Mouse (Mus musculus): ENCODE measurements around the gene Slc7a1. TPM values are rescaled to one million over a fixed set of nuclear protein-coding genes. Genes with fewer than 3 reads are reported as not detected.

Gene Slc7a1
- polyA plus RNA-seq (2015; fragmentation: Nextera tagmentation; extraction: Ambion mirVana), result 17.8 and 20.9 TPM in 2 replicates

GRCm38 (mm10) chr5:148399660-148400443 is at the start of gene Slc7a1:
Slc7a1 (minus strand) TSS chr5:148399904.
- Histone ChIP-seq H3K9me3 (ENCODE audit: control insufficient read depth, low read length) (no peaks in the 10 kb centered on the region), H3K27ac (replicated peaks) (peak within 1 kb of the TSS; percentile 92), H3K4me1 (replicated peaks; ENCODE audit: control insufficient read depth, insufficient read depth) (0 out of 2 replicates have a peak, but pooled peaks cover 2% of the 10 kb centered on the region), H3K36me3 (ENCODE audit: control insufficient read depth, insufficient read depth, low read length) (no peaks in the 10 kb centered on the region), H3K4me2 (replicated peaks; ENCODE audit: low read depth) (peak within 1 kb of the TSS; percentile 94), H3K9ac (ENCODE audit: low read length) (peak within 1 kb of the TSS; percentile 87), H3K27me3 (ENCODE audit: control insufficient read depth, insufficient read depth, low read length) (no peaks in the 10 kb centered on the region), H3K4me3 (ENCODE audit: low read depth, low read length) (peak within 1 kb of the TSS; percentile 73)
- TF ChIP-seq EP300 (optimal IDR thresholded peaks at IDR 0.05) (no peak), CTCF (IDR thresholded peaks at IDR 0.05; ENCODE audit: low read depth) (0 out of 2 replicates have a peak, but pooled peaks have one; percentile 3)
- 2% methylated on average over 41 of the region's 52 CpGs for WGBS
- peak; percentile 94 for DNase-seq (ENCODE audit: low spot score)
- peak; percentile 96 for ATAC-seq (ENCODE audit: low FRiP score, low TSS enrichment)

GRCm38 (mm10) chr5:148444974-148445373 is 45.3 kb upstream of the Slc7a1 start:
- no peak for DNase-seq (ENCODE audit: low spot score)
- no peak overlapping the region for H3K27ac ChIP-seq (replicated peaks)
- H3K4me1 ChIP-seq (replicated peaks; ENCODE audit: control insufficient read depth, insufficient read depth), result no peaks in the 10 kb centered on the region
- H3K9ac ChIP-seq (ENCODE audit: low read length), result no peak overlapping the region
- no peaks in the 10 kb centered on the region; the same call in 1 of the 2 replicates for H3K36me3 ChIP-seq (ENCODE audit: control insufficient read depth, insufficient read depth, low read length)
- H3K4me2 ChIP-seq (replicated peaks; ENCODE audit: low read depth), result no peak overlapping the region
- WGBS, result 81% methylated on average over 2 of the region's 2 CpGs
- no peak for ATAC-seq (ENCODE audit: low FRiP score, low TSS enrichment)
- no peaks in the 10 kb centered on the region for H3K9me3 ChIP-seq (ENCODE audit: control insufficient read depth, low read length)
- H3K27me3 ChIP-seq (ENCODE audit: control insufficient read depth, insufficient read depth, low read length), result no peaks in the 10 kb centered on the region
- no peak for TF ChIP-seq EP300 (optimal IDR thresholded peaks at IDR 0.05)
- TF ChIP-seq CTCF (IDR thresholded peaks at IDR 0.05; ENCODE audit: low read depth), result peak; percentile 21
- H3K4me3 ChIP-seq (ENCODE audit: low read depth, low read length), result no peak overlapping the region

GRCm38 (mm10) chr5:148443734-148444133 is 44.0 kb upstream of the Slc7a1 start:
- H3K9me3 ChIP-seq (ENCODE audit: control insufficient read depth, low read length), result no peaks in the 10 kb centered on the region
- no peaks in the 10 kb centered on the region; the same call in 1 of the 2 replicates for H3K36me3 ChIP-seq (ENCODE audit: control insufficient read depth, insufficient read depth, low read length)
- no peak overlapping the region for H3K4me3 ChIP-seq (ENCODE audit: low read depth, low read length)
- no peaks in the 10 kb centered on the region for H3K4me1 ChIP-seq (replicated peaks; ENCODE audit: control insufficient read depth, insufficient read depth)
- WGBS, result 51% methylated on average over 5 of the region's 5 CpGs
- DNase-seq (ENCODE audit: low spot score) (peak; percentile 42), ATAC-seq (ENCODE audit: low FRiP score, low TSS enrichment) (peak; percentile 77)
- H3K9ac ChIP-seq (ENCODE audit: low read length), result no peak overlapping the region
- no peak for TF ChIP-seq CTCF (IDR thresholded peaks at IDR 0.05; ENCODE audit: low read depth)
- TF ChIP-seq EP300 (optimal IDR thresholded peaks at IDR 0.05), result no peak
- no peak overlapping the region for H3K4me2 ChIP-seq (replicated peaks; ENCODE audit: low read depth)
- 0 out of 2 replicates have a peak overlapping the region, but pooled peaks have one; percentile 13 for H3K27ac ChIP-seq (replicated peaks)
- no peaks in the 10 kb centered on the region for H3K27me3 ChIP-seq (ENCODE audit: control insufficient read depth, insufficient read depth, low read length)

GRCm38 (mm10) chr5:148435660-148436059 is 36.0 kb upstream of the Slc7a1 start:
- Histone ChIP-seq H3K9ac (ENCODE audit: low read length) (no peak overlapping the region), H3K9me3 (ENCODE audit: control insufficient read depth, low read length) (no peaks in the 10 kb centered on the region), H3K27ac (replicated peaks) (no peak overlapping the region), H3K4me2 (replicated peaks; ENCODE audit: low read depth) (no peak overlapping the region), H3K4me3 (ENCODE audit: low read depth, low read length) (no peak overlapping the region), H3K27me3 (ENCODE audit: control insufficient read depth, insufficient read depth, low read length) (no peaks in the 10 kb centered on the region), H3K36me3 (ENCODE audit: control insufficient read depth, insufficient read depth, low read length) (no peaks in the 10 kb centered on the region), H3K4me1 (replicated peaks; ENCODE audit: control insufficient read depth, insufficient read depth) (no peaks in the 10 kb centered on the region)
- no peak for TF ChIP-seq CTCF (IDR thresholded peaks at IDR 0.05; ENCODE audit: low read depth)
- TF ChIP-seq EP300 (optimal IDR thresholded peaks at IDR 0.05), result no peak
- 81% methylated on average over 3 of the region's 3 CpGs for WGBS
- no peak for DNase-seq (ENCODE audit: low spot score)
- no peak for ATAC-seq (ENCODE audit: low FRiP score, low TSS enrichment)

GRCm38 (mm10) chr5:148432121-148432520 is 32.4 kb upstream of the Slc7a1 start:
- Histone ChIP-seq H3K4me3 (ENCODE audit: low read depth, low read length) (no peak overlapping the region), H3K36me3 (ENCODE audit: control insufficient read depth, insufficient read depth, low read length) (no peaks in the 10 kb centered on the region), H3K9me3 (ENCODE audit: control insufficient read depth, low read length) (no peaks in the 10 kb centered on the region), H3K4me1 (replicated peaks; ENCODE audit: control insufficient read depth, insufficient read depth) (no peaks in the 10 kb centered on the region), H3K27ac (replicated peaks) (no peak overlapping the region), H3K9ac (ENCODE audit: low read length) (no peak overlapping the region), H3K4me2 (replicated peaks; ENCODE audit: low read depth) (no peak overlapping the region), H3K27me3 (ENCODE audit: control insufficient read depth, insufficient read depth, low read length) (no peaks in the 10 kb centered on the region)
- no peak for TF ChIP-seq EP300 (optimal IDR thresholded peaks at IDR 0.05)
- TF ChIP-seq CTCF (IDR thresholded peaks at IDR 0.05; ENCODE audit: low read depth), result no peak
- WGBS, result 79% methylated on average over 5 of the region's 5 CpGs
- no peak for DNase-seq (ENCODE audit: low spot score)
- no peak for ATAC-seq (ENCODE audit: low FRiP score, low TSS enrichment)

GRCm38 (mm10) chr5:148428846-148429245 is 29.1 kb upstream of the Slc7a1 start:
- WGBS, result 75% methylated on average over 4 of the region's 4 CpGs
- TF ChIP-seq CTCF (IDR thresholded peaks at IDR 0.05; ENCODE audit: low read depth) (no peak), EP300 (optimal IDR thresholded peaks at IDR 0.05) (no peak)

More at GRCm38 (mm10) chr5:148428846-148429245, 29.1 kb upstream of the Slc7a1 start:
- H3K27me3 ChIP-seq (ENCODE audit: control insufficient read depth, insufficient read depth, low read length), result no peaks in the 10 kb centered on the region
- no peak for ATAC-seq (ENCODE audit: low FRiP score, low TSS enrichment)
- no peak overlapping the region for H3K4me3 ChIP-seq (ENCODE audit: low read depth, low read length)
- H3K9ac ChIP-seq (ENCODE audit: low read length), result no peak overlapping the region
- no peaks in the 10 kb centered on the region for H3K9me3 ChIP-seq (ENCODE audit: control insufficient read depth, low read length)
- H3K4me1 ChIP-seq (replicated peaks; ENCODE audit: control insufficient read depth, insufficient read depth), result no peaks in the 10 kb centered on the region
- DNase-seq (ENCODE audit: low spot score), result no peak
- no peaks in the 10 kb centered on the region for H3K36me3 ChIP-seq (ENCODE audit: control insufficient read depth, insufficient read depth, low read length)
- H3K4me2 ChIP-seq (replicated peaks; ENCODE audit: low read depth), result no peak overlapping the region
- no peak overlapping the region for H3K27ac ChIP-seq (replicated peaks)

Data from stomach, postnatal 0 days (tissue).